Mouse (Mus musculus): ENCODE measurements around the gene Fam83f. TPM values are rescaled to one million over a fixed set of nuclear protein-coding genes. Genes with fewer than 3 reads are reported as not detected.
A peak's percentile ranks its signal among the peaks of the same experiment; 100 is the strongest.

Gene Fam83f
- polyA plus RNA-seq, 1 experiment, result 0.25 TPM

GRCm38 (mm10) chr15:80702910-80703309, 31.3 kb downstream of the Fam83f start:
- peaks cover 7% of the 10 kb centered on the region; the same call in 1 of the 2 replicates for H3K4me1 ChIP-seq (ENCODE audit: control insufficient read depth, insufficient read depth, low read length)
- no peak overlapping the region for H3K27ac ChIP-seq (ENCODE audit: insufficient read depth, low read length)
- no peak for TF ChIP-seq POLR2A (IDR thresholded peaks at IDR 0.05; ENCODE audit: borderline replicate concordance, insufficient read depth, low read length)
- no peak for TF ChIP-seq CTCF (IDR thresholded peaks at IDR 0.05; ENCODE audit: borderline replicate concordance, insufficient read depth, low read depth, low read length)
- no peak for DNase-seq
- 51% methylated on average over 5 of the region's 5 CpGs for WGBS
- no peak overlapping the region for H3K4me3 ChIP-seq (replicated peaks; ENCODE audit: insufficient read depth, low read depth, low read length)
- H3K27me3 ChIP-seq (ENCODE audit: control insufficient read depth, insufficient read depth, low read length), result no peaks in the 10 kb centered on the region

DNA sequence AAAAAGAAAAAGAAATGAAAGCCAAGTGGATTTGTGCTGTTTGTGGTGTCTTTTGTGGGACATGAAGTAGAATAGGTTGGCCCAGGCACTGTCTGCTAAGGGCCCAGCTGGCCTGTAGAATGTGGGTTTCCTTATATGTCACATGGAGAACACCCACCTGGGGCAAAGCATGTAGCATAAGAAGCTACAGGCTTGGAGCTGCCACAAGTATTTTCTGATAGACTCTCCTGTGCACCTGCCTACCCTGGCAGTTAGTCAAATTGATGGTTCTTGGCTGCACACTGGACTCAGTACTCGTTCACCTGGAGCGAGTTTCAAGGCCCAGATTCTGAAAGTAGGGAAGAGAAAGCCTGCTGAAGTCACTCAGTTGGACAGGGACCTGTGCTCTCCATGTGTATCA, 31.8 kb downstream of the Fam83f start:
- no peak overlapping the region for H3K4me3 ChIP-seq (replicated peaks; ENCODE audit: insufficient read depth, low read depth, low read length)
- H3K27ac ChIP-seq (ENCODE audit: insufficient read depth, low read length), result no peak overlapping the region
- H3K27me3 ChIP-seq (ENCODE audit: control insufficient read depth, insufficient read depth, low read length), result no peaks in the 10 kb centered on the region
- peaks cover 7% of the 10 kb centered on the region; the same call in 1 of the 2 replicates for H3K4me1 ChIP-seq (ENCODE audit: control insufficient read depth, insufficient read depth, low read length)
- peak in 1 of 2 experiments; percentile 37 for DNase-seq
- 21% methylated on average over 2 of the region's 2 CpGs for WGBS
- no peak for TF ChIP-seq CTCF (IDR thresholded peaks at IDR 0.05; ENCODE audit: borderline replicate concordance, insufficient read depth, low read depth, low read length)
- TF ChIP-seq POLR2A (IDR thresholded peaks at IDR 0.05; ENCODE audit: borderline replicate concordance, insufficient read depth, low read length), result no peak

DNA sequence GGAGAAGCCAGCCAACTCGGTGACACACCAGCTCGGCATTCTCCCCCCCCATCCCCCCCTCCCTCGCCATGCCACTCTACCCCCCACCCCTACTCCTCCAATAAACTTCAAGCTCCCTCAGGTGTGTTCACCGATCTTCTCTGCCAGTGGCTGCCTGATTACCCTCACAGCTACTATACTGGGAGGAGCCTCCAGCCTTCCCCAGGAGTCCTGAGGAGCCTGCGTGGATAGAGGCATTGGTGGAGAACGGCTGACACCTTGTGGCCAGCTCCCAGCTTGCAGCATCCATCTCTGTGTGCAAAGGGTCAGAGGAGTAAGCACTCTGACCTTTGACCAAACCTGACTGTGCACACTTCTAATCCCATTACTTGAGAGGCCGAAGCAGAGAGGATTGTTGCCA, 32.6 kb downstream of the Fam83f start:
- H3K27ac ChIP-seq (ENCODE audit: insufficient read depth, low read length), result no peak overlapping the region
- H3K27me3 ChIP-seq (ENCODE audit: control insufficient read depth, insufficient read depth, low read length), result no peaks in the 10 kb centered on the region
- DNase-seq, result peak; percentile 86 to 88
- WGBS, result 5% methylated on average over 7 of the region's 7 CpGs
- peaks cover 7% of the 10 kb centered on the region; the same call in 1 of the 2 replicates for H3K4me1 ChIP-seq (ENCODE audit: control insufficient read depth, insufficient read depth, low read length)
- TF ChIP-seq CTCF (IDR thresholded peaks at IDR 0.05; ENCODE audit: borderline replicate concordance, insufficient read depth, low read depth, low read length), result peak; percentile 98
- TF ChIP-seq POLR2A (IDR thresholded peaks at IDR 0.05; ENCODE audit: borderline replicate concordance, insufficient read depth, low read length), result no peak
- H3K4me3 ChIP-seq (replicated peaks; ENCODE audit: insufficient read depth, low read depth, low read length), result no peak overlapping the region

GRCm38 (mm10) chr15:80705828-80706549, 34.3 kb downstream of the Fam83f start:
- H3K27me3 ChIP-seq (ENCODE audit: control insufficient read depth, insufficient read depth, low read length), result no peaks in the 10 kb centered on the region
- 19% methylated on average over 18 of the region's 18 CpGs for WGBS
- H3K4me1 ChIP-seq (ENCODE audit: control insufficient read depth, insufficient read depth, low read length), result peaks cover 7% of the 10 kb centered on the region; the same call in 1 of the 2 replicates
- TF ChIP-seq POLR2A (IDR thresholded peaks at IDR 0.05; ENCODE audit: borderline replicate concordance, insufficient read depth, low read length), result no peak
- peak; percentile 89 for TF ChIP-seq CTCF (IDR thresholded peaks at IDR 0.05; ENCODE audit: borderline replicate concordance, insufficient read depth, low read depth, low read length)
- H3K4me3 ChIP-seq (replicated peaks; ENCODE audit: insufficient read depth, low read depth, low read length), result peak overlapping the region; percentile 60
- H3K27ac ChIP-seq (ENCODE audit: insufficient read depth, low read length), result no peak overlapping the region
- peak; percentile 81 to 90 for DNase-seq

GRCm38 (mm10) chr15:80706596-80706995, 34.9 kb downstream of the Fam83f start:
- Histone ChIP-seq H3K27ac (ENCODE audit: insufficient read depth, low read length) (no peak overlapping the region), H3K4me1 (ENCODE audit: control insufficient read depth, insufficient read depth, low read length) (peaks cover 7% of the 10 kb centered on the region; the same call in 1 of the 2 replicates), H3K4me3 (replicated peaks; ENCODE audit: insufficient read depth, low read depth, low read length) (peak overlapping the region; percentile 60), H3K27me3 (ENCODE audit: control insufficient read depth, insufficient read depth, low read length) (no peaks in the 10 kb centered on the region)
- DNase-seq, result peak in 1 of 2 experiments; percentile 27
- 5% methylated on average over 11 of the region's 11 CpGs for WGBS
- TF ChIP-seq CTCF (IDR thresholded peaks at IDR 0.05; ENCODE audit: borderline replicate concordance, insufficient read depth, low read depth, low read length), result no peak
- no peak for TF ChIP-seq POLR2A (IDR thresholded peaks at IDR 0.05; ENCODE audit: borderline replicate concordance, insufficient read depth, low read length)

DNA sequence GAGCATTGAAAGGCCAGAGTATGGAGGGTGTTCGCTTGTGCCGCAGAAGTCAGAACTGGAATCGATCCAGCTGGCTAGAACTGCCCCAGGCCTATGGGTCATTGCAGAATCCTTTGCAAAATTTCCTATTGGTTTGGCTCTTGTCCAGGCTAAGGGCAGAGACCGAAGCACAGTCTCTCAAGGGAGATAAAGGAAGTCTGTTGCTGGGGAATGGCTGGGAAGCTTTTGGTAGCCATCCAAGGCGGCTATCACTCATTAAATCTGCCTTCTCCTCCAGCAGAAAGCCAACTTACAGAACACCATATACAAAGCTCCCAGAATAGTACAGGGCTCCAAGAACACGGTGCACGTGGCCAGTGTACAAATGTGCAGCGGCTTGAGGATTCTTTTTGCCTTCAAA, 35.4 kb downstream of the Fam83f start:
- WGBS, result 11% methylated on average over 8 of the region's 8 CpGs
- DNase-seq, result peak; percentile 48 to 56
- Histone ChIP-seq H3K27ac (ENCODE audit: insufficient read depth, low read length) (no peak overlapping the region), H3K4me1 (ENCODE audit: control insufficient read depth, insufficient read depth, low read length) (peaks cover 7% of the 10 kb centered on the region; the same call in 1 of the 2 replicates), H3K27me3 (ENCODE audit: control insufficient read depth, insufficient read depth, low read length) (no peaks in the 10 kb centered on the region), H3K4me3 (replicated peaks; ENCODE audit: insufficient read depth, low read depth, low read length) (no peak overlapping the region)
- no peak for TF ChIP-seq POLR2A (IDR thresholded peaks at IDR 0.05; ENCODE audit: borderline replicate concordance, insufficient read depth, low read length)
- TF ChIP-seq CTCF (IDR thresholded peaks at IDR 0.05; ENCODE audit: borderline replicate concordance, insufficient read depth, low read depth, low read length), result no peak

- TF ChIP-seq CTCF (IDR thresholded peaks at IDR 0.05; ENCODE audit: borderline replicate concordance, insufficient read depth, low read depth, low read length) (no peak), POLR2A (IDR thresholded peaks at IDR 0.05; ENCODE audit: borderline replicate concordance, insufficient read depth, low read length) (no peak)
- Histone ChIP-seq H3K27ac (ENCODE audit: insufficient read depth, low read length) (no peak overlapping the region), H3K27me3 (ENCODE audit: control insufficient read depth, insufficient read depth, low read length) (no peaks in the 10 kb centered on the region), H3K4me3 (replicated peaks; ENCODE audit: insufficient read depth, low read depth, low read length) (no peak overlapping the region), H3K4me1 (ENCODE audit: control insufficient read depth, insufficient read depth, low read length) (peaks cover 7% of the 10 kb centered on the region; the same call in 1 of the 2 replicates)
- 4% methylated on average over 6 of the region's 6 CpGs for WGBS
- peak; percentile 53 to 78 for DNase-seq
Observed at GRCm38 (mm10) chr15:80709593-80709992, 37.9 kb downstream of the Fam83f start.

DNA sequence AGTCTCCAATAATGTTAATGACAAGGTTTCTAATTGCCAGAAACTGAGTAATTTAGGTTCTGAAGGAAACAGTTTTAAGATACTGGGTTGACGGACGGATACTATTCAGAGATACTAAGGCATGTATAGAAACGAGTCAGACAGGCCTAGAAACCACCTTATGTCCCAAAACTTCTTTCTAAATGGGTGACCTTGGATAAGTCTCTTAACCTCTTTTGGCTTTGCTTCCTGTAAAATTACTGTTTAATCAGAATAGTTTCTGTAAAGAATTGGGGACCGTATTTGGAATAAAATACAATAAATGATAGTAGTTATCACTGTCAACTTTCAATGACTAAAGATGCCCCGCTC, 38.6 kb downstream of the Fam83f start:
- WGBS, result 7% methylated on average over 5 of the region's 5 CpGs
- Histone ChIP-seq H3K4me3 (replicated peaks; ENCODE audit: insufficient read depth, low read depth, low read length) (peak overlapping the region; percentile 84), H3K27ac (ENCODE audit: insufficient read depth, low read length) (no peak overlapping the region), H3K27me3 (ENCODE audit: control insufficient read depth, insufficient read depth, low read length) (no peaks in the 10 kb centered on the region), H3K4me1 (ENCODE audit: control insufficient read depth, insufficient read depth, low read length) (peaks cover 7% of the 10 kb centered on the region; the same call in 1 of the 2 replicates)
- DNase-seq, result no peak
- TF ChIP-seq CTCF (IDR thresholded peaks at IDR 0.05; ENCODE audit: borderline replicate concordance, insufficient read depth, low read depth, low read length) (no peak), POLR2A (IDR thresholded peaks at IDR 0.05; ENCODE audit: borderline replicate concordance, insufficient read depth, low read length) (no peak)
